Mouse (Mus musculus): ENCODE data around the gene Jag2. TPM values are rescaled to one million over a fixed set of nuclear protein-coding genes. Genes with fewer than 3 reads are reported as not detected.
A peak's percentile ranks its signal among the peaks of the same experiment; 100 is the strongest.

The Jag2 gene
- polyA plus RNA-seq, 2 experiments from 2014 or later: 1.1 to 2.0 TPM

DNA sequence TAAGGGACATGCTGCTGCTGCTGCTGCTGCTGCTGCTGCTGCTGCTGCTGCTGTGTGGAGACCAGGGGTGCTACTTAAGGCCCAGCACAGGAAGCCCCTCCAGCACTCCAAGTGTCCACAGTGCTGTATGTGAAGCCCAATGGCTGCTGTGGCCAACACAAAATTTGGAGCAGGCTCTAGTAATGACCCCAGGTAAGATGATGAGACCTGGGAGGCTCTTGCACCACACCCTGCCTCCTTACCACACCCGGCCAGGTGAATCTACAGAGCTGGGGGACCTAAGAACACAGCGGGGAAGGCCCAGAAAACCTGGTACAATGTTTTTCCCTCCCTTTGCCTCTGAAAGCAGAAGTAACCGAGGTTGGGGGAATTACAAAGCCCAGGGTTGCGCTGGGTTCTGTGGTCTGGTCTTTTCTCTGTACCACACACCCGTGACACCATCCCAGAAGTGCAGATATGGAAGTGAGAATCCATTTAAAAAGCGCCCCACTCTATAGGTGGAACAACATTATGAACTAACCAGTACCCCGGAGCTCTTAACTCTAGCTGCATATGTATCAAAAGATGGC lies 62.4 kb downstream of the Jag2 start:
- ATAC-seq: no peak

DNA sequence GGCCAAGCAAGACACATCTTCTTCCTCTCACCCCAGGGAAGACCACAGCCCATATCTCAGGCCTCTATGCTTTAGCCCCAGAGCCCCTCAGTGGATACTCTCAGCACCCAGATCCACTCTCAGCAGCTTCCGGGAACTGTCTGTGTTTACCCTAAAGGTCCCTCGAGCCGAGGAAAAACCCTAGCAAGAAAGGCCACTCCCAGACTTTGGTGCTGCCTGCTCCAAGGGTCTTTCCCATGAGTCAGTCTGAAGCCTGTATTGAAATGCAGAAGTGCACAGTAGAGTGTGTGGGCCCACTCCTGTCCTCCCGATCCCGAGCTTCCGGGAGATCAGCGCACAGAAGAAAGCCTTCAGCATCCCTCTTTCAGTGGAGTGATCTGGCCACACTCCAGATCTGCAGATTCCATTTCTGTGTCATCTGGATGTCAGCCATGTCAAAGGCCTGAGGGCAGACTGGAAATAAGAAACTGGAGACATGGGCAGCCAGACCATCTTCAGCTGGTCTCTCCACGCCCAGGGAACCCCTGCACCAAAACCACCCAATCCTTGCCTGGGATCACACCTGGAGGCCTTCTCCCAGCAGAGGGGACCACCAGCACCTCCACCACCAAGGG lies 63.0 kb downstream of the Jag2 start:
- ATAC-seq: no peak

DNA sequence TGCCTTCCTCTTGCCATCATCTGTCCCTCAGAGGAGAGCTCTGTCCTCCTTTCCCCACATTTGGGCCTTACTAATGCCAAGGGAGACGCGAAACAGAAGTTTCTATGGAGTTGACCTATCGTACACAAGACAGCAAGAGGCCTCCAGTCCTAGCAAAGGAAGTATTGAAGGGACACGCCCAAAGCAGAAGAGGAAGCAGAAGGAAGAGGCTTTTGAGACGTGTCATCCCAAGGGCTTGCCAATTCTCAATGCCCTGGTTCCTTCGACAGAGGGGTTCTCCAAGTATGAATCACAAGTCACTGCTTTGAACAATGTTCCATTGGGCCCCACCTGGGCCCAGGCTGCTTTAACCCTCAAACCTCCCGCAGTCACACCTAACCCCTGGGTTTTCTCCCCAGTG lies 64.8 kb downstream of the Jag2 start:
- no peak for ATAC-seq

DNA sequence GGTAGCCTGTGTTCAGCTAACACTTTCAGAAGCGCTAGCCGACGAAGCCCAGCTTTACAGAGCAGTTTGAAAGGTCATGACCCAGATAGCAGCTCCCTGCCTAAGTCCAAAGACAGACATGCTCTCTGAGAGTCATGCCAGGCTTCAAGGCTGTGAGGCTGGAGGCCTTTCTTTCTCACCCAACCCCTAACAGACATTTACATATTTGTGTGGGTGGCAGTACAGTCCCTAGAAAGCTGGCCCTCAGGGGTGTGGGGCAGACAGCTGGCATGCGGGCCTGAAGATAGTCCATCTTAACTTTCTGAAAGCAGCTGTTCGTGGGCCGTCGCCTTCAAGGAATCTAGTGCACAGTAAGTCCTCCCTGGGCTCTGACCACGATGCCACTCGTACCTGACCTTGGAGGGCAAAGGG lies 67.7 kb downstream of the Jag2 start:
- no peak for ATAC-seq

DNA sequence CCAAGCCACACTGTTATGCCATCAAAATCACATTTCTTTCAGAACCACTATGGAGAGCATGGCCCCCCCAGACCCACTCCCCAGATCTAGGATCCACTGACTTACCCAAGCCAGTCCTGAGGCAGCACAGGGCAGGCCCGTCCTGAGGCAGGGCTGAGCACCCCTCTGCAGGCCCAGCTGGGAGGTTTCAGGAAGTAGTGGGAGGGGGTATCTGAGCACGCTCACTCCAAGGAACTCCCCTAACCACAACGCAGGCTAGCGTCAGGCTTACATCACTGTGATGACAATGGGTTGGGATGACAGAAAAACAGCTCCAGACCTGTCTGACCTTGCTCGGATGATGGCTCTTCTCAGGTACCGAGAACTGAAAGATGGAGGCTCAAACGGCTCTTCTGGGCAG lies 68.8 kb downstream of the Jag2 start:
- peak; percentile 80 for ATAC-seq

DNA sequence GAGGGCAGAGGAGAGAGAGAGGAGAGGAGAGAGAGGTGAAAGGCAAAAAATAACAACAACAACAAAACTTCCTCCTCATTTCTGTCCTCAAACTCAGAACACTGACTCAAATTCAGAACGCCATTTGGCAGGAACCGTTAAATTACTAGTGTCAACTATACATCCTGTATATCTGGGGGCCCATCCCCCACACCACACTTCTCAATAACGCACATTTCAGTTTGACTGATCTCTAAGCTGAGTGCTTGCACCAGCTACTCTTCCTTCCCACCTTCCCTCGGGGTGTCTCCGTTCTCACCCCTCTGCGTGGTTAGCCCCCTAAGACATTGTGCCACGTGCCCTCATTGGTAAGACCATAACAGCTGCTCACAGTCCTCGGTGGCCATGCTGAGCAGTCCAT lies 69.6 kb downstream of the Jag2 start:
- ATAC-seq: peak; percentile 60

DNA sequence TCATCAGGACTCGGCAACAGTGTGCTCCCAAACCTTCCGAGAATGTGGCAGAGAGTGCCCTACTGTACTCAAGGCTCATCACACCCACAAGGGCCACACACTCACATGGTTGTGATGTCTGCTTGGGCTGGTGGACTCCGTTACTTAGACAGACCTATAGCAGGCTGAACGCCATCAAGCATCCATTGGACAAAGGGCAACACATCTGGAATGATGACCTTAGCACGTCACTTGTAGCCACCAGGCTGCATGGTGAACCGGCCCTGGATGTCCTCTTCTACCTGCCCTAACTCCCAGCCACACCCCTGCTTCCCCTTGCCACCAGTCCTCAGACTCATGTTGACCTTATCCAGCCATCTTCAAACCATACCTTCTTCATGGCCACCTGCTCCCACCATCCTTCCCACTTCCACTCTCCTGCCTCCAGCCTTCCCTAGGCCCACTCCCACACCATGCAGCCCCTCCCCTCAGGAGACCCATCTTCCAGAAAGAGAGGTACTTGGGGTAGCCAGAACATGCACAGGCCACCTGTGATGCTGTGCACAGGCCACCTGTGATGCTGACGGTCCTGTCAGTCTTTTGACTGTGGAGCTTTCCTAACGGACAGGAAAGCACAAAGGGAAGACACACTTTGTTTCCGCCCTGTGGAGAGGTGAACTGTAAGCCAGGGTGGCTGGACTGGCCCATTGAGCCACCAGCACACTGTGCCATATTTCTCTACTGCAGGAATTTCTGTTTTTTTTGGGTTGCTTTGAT lies 70.8 kb downstream of the Jag2 start:
- no peak for ATAC-seq

Other genes with a start within 250 kb of the Jag2 start
- 1 to 10 TPM; 2.4 to 4.9 TPM for gene Cep170b, start 209.3 kb downstream of the Jag2 start, polyA plus RNA-seq (2017; shearing (Covaris generic))
- 1 to 10 TPM; 1.7 to 7.2 TPM for gene Pld4, start 169.1 kb downstream of the Jag2 start, polyA plus RNA-seq (2017; shearing (Covaris generic))
- not detected for gene Ahnak2, start 127.1 kb downstream of the Jag2 start, polyA plus RNA-seq (2017; shearing (Covaris generic))
- gene Clba1, start 120.8 kb downstream of the Jag2 start, polyA plus RNA-seq (2017; shearing (Covaris generic)): under 1 TPM in 1 of 2 experiments, not detected in 1; 0.22 TPM
- 10 to 100 TPM; 70.5 to 85.8 TPM for gene Cdca4, start 100.4 kb downstream of the Jag2 start, polyA plus RNA-seq (2017; shearing (Covaris generic))
- 100 to 1,000 TPM in 1 of 2 experiments, 10 to 100 TPM in 1; 79.5 to 107 TPM for gene Gpr132, start 61.5 kb downstream of the Jag2 start, polyA plus RNA-seq (2017; shearing (Covaris generic))
- 10 to 100 TPM; 38.1 to 42.5 TPM for gene Nudt14, start 12.3 kb upstream of the Jag2 start, polyA plus RNA-seq (2017; shearing (Covaris generic))
- gene Btbd6, start 46.7 kb upstream of the Jag2 start, polyA plus RNA-seq (2017; shearing (Covaris generic)): 1 to 10 TPM; 7.8 to 8.7 TPM
- 10 to 100 TPM; 26.9 to 32.7 TPM for gene Brf1, start 70.9 kb upstream of the Jag2 start, polyA plus RNA-seq (2017; shearing (Covaris generic))
- gene Pacs2, start 84.7 kb upstream of the Jag2 start, polyA plus RNA-seq (2017; shearing (Covaris generic)): 1 to 10 TPM; 5.8 to 7.3 TPM
- not detected for gene Tex22, start 144.7 kb upstream of the Jag2 start, polyA plus RNA-seq (2017; shearing (Covaris generic))
- gene Mta1, start 168.5 kb upstream of the Jag2 start, polyA plus RNA-seq (2017; shearing (Covaris generic)): 10 to 100 TPM in 1 of 2 experiments, 1 to 10 TPM in 1; 9.6 to 15.1 TPM
- 1 to 10 TPM; 5.7 to 6.9 TPM for gene Crip2, start 210.5 kb upstream of the Jag2 start, polyA plus RNA-seq (2017; shearing (Covaris generic))
- 1,000 to 10,000 TPM in 1 of 2 experiments, 100 to 1,000 TPM in 1; 784 to 1,045 TPM for gene Crip1, start 216.5 kb upstream of the Jag2 start, polyA plus RNA-seq (2017; shearing (Covaris generic))
- 1 to 10 TPM; 1.5 to 3.3 TPM for gene Tedc1, start 226.6 kb upstream of the Jag2 start, polyA plus RNA-seq (2017; shearing (Covaris generic))

Data from CD4-positive, CD25-positive, alpha-beta regulatory T cell, adult 4 months (primary cell).